Mouse (Mus musculus) thymus, postnatal 0 days (tissue): ENCODE results near the gene Tmem167. TPM values are rescaled to one million over a fixed set of nuclear protein-coding genes. Genes with fewer than 3 reads are reported as not detected.

Experiments used
- DNase-seq: peaks from one replicate; pipeline ENCODE4 v3.0.0-alpha.2; 2015; ENCODE audit warnings: low spot score
- polyA plus RNA-seq: library from polyadenylated mRNA; unstranded; fragments of >200 nt; fragmentation: Nextera tagmentation; extraction: Ambion mirVana; gene quantifications from 2 replicates; pipeline ENCODE4 v1.2.1, GENCODE M21; 2015

The Tmem167 gene
- polyA plus RNA-seq, 1 experiment from 2014 or later: 55.3 TPM

- DNase-seq: no peak
Measured at GRCm38 (mm10) chr13:90182262-90182661, 93.3 kb downstream of the Tmem167 start.

DNA sequence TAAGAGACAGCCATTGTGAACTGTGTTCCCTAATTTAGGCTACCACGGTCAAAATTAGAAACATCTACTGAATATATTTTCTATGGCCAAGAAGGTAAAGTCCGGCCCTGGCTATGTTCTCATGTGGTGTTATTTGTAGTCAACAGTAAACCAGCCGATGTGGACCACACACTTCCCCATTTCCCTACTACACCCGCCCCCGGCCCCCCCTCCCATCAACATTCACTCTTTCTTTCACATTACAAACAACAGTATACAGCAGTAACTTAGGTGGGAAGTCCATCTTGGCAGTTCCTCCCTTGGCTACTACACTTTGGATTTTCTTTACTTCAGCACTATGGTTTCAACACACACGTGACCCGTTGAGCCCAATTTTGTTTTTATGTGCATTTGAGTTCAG is 94.6 kb downstream of the Tmem167 start:
- DNase-seq: no peak

- no peak for DNase-seq
Measured at GRCm38 (mm10) chr13:90186694-90187093, 97.8 kb downstream of the Tmem167 start.

DNA sequence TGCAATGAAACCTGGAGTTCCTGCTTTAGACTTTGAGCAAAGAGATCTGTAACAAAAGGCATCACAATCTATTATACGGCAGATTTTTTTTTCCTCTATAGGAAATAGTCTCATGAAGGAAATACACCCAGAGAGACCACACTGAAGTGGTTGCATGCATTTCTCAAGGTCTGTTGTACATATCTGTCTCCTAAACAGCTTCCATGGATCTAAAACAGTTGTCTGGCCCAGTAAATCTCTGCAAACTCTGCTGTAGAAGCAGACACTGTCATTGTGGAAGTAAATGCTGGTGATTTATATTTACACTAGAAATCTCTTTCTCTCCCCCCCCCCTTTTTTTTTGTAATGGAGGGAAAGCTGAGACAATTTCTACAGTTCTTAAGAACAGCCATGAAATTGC is 99.1 kb downstream of the Tmem167 start:
- no peak for DNase-seq

DNA sequence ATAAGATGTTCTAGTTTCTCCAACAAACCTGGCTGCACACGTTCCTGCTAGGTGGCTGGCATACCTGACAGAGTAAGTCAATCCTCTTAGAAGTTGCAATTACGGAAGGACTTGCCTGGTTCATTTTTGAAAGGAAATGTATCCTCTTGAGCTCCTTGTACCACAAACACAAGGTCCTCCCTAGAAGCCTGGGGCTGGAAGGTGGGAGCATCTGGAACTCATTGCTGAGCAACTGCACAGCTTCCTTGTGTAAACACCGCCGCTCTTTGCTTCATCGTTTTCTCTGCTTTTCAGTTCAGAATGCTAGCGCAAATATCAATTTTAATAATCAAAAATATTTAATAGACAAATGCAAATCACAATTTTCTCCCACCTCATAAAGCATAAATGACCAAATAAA is 102.9 kb downstream of the Tmem167 start:
- DNase-seq: no peak

Other genes with a start within 250 kb of the Tmem167 start
- gene Xrcc4, start 485 bp downstream of the Tmem167 start, polyA plus RNA-seq: 23.2 and 23.5 TPM in 2 replicates